Mouse (Mus musculus) brain, embryonic 18.5 days (tissue): Measurements from ENCODE around the gene Utp18.
A peak's percentile ranks its signal among the peaks of the same experiment; 100 is the strongest.

Experiments
- DNase-seq: peaks from one replicate; pipeline ENCODE4 v3.0.0-alpha.2; 2012; ENCODE audit warnings: low read depth, low spot score

Utp18 gene

GRCm38 (mm10) chr11:93829327-93829679 lies 56.3 kb downstream of the Utp18 start:
- DNase-seq = peak; percentile 68

DNA sequence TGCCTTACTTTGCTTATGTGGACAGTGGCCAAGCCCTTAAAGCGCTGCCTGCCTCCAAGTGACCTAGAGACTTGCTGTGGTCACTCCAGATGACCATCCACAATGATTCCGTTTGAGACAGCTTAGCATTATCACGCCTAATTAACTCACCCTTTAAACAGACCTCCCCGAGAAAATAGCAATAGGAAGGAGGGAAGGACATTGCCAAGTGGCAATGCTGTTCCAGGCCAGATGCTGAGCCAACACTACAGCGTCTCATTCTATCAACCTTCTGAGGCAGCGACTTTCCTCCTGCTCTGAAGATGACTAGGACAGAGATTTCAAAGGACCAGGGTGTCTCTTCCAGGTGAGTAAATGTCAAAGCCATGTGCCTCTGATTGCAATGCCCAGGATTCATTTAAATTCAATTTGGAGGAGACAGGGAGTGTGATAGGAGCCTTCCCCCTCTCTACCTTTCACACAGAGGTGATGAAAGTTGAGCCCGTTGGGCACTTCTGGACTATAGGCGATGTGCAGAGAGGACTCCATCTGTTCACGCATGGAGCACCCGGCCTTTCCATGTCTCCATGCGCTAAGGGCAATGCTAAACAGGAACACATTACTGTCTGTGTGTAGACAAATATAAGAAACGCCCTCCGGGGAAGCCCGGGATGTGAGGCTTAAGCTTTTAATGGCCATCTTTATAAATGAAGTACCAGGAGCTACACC lies 56.8 kb downstream of the Utp18 start:
- no peak for DNase-seq

GRCm38 (mm10) chr11:93822261-93822660 lies 63.3 kb downstream of the Utp18 start:
- DNase-seq = no peak

- DNase-seq = no peak
These were observed 64.0 kb downstream of the Utp18 start for GRCm38 (mm10) chr11:93821533-93821932.

DNA sequence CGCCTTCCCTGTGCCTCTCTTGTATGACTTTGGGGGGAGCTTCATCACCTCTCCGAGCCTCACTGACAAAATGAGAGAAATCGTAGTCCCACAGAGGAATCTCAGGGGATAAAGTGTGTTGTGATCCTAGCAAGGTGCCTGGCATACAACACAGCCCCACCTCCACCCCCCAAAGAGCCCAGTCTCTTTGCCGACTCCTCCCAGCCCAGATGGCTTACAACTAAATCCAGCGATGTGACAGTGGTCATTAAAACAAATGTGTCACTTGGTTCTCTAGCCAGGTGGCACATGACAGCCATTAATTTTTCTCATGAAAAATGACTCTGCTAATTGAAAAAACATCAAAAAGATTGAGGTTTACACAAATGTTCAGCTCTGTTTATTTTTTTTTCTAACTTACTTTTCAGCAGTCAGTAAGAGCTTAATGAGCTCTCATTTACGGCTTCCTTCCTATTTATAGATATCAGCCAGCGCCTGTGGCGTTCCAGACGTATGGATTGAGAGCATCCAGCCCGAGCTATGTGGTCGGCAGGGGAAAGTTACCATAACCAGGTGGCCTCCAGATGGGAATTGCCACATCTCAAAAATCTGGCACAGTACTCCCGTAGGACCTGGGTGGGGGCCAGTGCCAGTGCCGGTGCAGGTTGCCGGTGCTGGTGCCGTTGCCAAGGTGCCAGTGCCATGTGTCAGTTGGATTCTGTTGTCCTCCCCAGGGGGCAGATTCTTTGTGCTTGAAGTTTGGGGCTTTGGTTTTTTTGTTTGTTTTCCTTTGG lies 67.4 kb downstream of the Utp18 start:
- no peak for DNase-seq

GRCm38 (mm10) chr11:93812955-93813354 lies 72.6 kb downstream of the Utp18 start:
- no peak for DNase-seq

DNA sequence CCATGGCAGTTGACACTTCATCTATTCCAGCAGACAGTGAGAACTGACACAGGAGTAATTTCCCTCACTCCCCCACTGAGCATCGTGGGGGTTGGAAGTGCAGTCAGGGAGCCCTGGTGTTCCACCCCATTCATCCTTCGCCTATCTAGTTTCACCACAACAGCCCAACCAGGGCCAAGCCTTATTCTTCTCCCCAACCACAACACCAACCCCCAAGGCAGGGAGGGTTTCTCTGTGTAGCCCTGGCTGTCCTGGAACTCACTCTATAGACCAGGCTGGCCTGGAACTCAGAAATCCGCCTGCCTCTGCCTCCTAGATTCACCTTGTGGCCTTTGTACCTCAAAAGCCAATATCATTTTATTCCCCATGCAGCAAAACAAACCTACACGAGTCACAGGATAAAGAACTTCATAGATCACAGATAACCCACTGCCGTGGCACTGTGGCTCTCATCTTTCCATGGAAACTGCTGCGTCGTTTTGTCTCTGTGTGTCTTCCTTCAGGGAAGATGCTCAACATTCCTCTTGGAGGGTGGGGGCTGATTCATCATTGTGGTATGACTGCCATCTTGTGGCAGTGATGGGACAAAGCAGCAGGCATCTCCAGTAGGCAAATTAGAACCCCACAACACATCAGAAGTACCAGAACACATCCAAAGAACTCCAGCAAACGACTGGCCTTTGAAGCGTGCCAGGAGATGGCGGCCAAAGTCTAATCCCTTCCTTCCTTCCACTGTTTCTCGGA lies 73.3 kb downstream of the Utp18 start:
- DNase-seq = peak; percentile 67
